Mouse (Mus musculus) adrenal gland, adult 2 months (tissue): ENCODE measurements around the gene Wnt3. TPM values are rescaled to one million over a fixed set of nuclear protein-coding genes. Genes with fewer than 3 reads are reported as not detected.
A peak's percentile ranks its signal among the peaks of the same experiment; 100 is the strongest.
"Not testable (repeated sequence)": the region's sequence is repeated elsewhere in the genome, so short reads cannot be mapped to it uniquely, and the experiment has no call there.

Experiments
- DNase-seq: peaks from one replicate; pipeline ENCODE4 v3.0.0; 2021
- long read RNA-seq: library from polyadenylated mRNA; stranded (forward); transcript quantifications from one replicate; pipeline ENCODE4 v2.0.0, GENCODE M21; 2021
- polyA plus RNA-seq: library from polyadenylated mRNA; depleted of rRNA; stranded (reverse); fragments of >200 nt; gene quantifications from 2 replicates; pipeline ENCODE4 v1.2.3, GENCODE M21; 2012; rRNA removed
- total RNA-seq, 2 experiments: library from RNA; stranded (reverse); gene quantifications; 2 replicates each; pipeline ENCODE4 v1.2.3; 2021

The Wnt3 gene
- total RNA-seq (under 1 TPM in 1 of 2 experiments, not detected in 1; 0.17 TPM), polyA plus RNA-seq (not detected in 2 replicates)
- long read RNA-seq: 0 reads

DNA sequence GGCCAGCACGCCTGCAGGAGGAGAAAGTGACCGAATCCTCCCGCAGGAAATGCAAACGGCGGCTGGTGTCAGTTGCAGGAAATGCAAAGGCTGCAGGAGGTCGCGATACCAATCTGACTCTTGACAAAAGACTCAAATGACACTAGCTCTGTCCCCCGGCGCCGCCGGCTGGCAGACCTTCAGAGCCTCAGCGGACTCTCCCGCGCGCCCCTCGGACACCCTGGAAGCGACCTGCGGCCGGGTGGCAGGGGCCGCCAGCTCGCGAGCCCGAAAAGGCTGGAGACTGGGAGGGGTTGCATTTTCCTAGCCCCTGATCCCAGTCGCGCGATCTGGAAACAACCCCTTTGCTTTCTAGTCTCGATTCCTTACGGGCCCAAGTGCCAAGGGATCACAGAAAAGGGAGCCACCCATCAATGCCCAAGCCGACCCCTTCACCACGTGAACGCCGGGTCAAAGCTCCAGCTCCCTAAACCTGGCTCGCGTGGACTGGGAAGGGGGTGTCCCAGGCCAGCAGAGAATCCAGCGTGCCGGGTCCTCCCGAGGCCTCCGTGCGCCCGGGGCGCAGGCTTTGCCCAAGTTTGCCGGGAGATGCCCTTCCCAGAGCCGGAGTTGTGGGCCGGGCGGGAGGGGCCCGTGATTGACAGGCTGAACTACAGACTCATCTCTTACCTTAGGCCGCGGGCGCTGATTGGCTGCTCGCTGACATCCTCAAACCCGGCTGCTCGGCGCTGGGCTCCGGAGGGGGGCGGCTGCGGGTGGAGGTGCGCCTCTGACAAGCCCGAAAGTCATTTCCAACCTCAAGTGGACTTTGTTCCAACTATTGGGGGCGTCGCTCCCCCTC, at the start of gene Wnt3:
TSS of gene Wnt3 (plus strand) at position 764 of the 841 bp plus-strand sequence.
- DNase-seq: peak; percentile 25

- no peak for DNase-seq
These were observed 49.6 kb upstream of the Wnt3 start for GRCm38 (mm10) chr11:103724331-103724771.

- peak; percentile 17 for DNase-seq
These were observed 44.5 kb upstream of the Wnt3 start for GRCm38 (mm10) chr11:103729282-103729985.

DNA sequence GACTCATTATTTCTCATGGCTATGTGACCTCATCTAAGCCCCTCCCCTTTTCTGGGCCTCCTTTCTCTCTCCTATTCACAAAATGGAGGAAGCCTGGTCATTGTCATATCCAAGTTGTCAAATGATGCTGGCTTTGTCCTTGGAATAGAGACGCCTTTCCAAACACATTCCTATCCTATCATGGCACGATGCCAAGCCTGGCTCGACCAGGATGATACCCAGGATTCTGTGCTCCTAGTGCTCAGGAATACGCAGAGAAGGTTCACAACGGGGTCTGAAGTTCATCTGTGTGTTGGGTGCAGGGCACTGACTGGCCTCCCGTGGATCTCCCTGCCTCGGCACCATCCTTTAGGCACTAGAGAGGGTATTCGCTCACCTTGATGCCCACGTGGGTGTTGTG, 42.4 kb upstream of the Wnt3 start:
- DNase-seq: no peak

DNA sequence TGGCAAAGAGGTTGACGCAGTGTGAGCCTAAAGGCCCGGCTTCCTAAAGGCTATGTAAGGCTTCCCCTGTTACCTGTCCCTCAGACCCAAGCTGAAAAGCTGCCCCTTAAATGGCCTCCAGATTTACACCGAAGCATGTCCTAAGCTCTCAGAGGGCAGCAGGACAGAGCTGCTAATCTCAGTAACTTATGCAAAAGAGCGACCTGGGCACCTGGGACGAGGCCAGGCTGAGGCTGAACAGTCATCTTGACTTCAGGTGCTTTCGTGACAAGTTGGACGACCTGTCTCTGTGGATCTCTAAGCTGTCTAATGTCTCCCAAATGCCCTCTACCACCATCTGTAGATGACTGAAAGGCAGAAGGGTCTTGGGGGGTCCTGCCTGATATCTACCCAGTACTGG, 41.6 kb upstream of the Wnt3 start:
- DNase-seq: no peak

GRCm38 (mm10) chr11:103733069-103733468, 40.9 kb upstream of the Wnt3 start:
- no peak for DNase-seq

DNA sequence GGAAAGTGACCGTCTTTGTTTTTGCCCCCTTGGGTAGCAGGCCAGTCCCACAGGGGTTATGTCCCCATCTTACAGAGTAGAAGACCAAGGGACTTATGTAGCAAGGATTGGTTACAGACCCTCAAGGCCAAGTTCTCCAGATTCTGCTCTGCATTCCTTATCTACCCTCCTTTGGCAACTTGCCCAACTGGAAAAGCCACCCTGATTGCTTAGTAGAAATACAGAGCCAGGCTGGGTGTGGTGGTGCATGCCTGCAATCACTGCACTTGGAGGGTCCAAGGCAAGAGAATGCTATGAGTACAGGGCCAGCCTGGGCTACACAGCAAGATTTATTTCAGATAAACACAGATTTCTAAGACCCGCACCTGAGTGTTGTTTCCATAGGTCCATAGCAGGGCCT, 40.0 kb upstream of the Wnt3 start:
- DNase-seq: no peak

GRCm38 (mm10) chr11:103734411-103735045, 39.4 kb upstream of the Wnt3 start:
- DNase-seq: no peak

GRCm38 (mm10) chr11:103735046-103735781, 38.7 kb upstream of the Wnt3 start:
- DNase-seq: peak; percentile 14

DNA sequence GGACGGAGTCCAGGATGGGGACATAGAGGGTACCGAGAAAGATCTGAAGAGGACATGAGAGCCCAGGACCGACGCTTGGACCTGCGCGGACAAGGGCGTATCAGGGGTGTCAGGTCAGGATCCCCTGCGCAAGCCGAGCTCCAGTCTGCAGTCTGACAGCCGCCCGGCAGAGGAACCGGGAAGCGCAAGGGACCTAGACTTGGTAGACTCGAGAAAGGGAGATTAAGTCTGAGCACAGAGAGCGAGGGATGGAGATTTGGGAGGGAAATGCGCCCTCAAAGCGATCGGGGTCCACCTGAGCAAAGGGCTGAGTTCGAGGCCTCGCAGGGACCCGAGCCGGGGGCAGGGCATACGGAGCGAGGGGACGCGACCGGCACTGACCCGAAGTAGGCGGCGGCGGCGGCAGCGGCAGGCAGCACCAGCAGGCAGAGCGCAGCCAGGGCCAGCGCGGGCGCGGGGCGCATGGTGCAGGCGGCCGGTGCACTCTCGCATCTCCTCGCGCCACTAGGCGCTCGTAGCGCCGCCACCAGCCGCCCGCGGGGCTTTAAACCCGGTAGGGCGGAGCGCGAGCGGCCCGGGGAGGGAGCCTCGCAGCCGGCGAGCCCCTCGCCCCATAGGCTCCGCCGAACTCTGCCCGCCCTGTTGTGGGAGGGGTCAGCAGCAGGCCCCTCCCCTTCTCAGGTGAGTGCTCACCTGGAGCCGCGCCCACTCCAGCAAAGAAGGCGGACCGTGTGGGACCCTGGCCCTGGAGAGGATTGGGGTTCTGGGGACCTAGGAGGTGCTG, 24.5 kb upstream of the Wnt3 start, which contains the start of gene Wnt9b:
TSS of gene Wnt9b (minus strand) at position 516 of the 784 bp plus-strand sequence.
- DNase-seq: peak; percentile 52

- peak; percentile 82 for DNase-seq
These were observed 23.3 kb upstream of the Wnt3 start for GRCm38 (mm10) chr11:103750612-103751011.

DNA sequence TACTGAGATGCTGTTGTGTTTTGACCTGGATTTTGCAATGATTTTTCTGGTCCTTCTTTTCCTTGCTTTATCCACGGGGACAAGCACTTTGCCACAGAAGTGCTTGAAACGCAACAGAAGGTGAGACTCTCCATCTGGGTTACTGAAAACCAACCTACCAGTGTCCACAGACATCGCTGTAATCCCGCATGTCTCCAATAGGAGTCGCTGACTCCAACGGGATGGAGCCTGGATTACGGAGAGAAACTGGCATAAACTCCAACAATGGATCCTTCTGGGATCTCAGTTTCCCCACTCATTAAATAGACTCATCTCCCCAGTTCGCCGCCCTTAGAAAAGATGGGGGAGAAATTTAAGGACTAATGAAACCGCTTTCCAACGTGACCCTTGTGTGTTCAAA, 15.9 kb upstream of the Wnt3 start:
- no peak for DNase-seq

DNA sequence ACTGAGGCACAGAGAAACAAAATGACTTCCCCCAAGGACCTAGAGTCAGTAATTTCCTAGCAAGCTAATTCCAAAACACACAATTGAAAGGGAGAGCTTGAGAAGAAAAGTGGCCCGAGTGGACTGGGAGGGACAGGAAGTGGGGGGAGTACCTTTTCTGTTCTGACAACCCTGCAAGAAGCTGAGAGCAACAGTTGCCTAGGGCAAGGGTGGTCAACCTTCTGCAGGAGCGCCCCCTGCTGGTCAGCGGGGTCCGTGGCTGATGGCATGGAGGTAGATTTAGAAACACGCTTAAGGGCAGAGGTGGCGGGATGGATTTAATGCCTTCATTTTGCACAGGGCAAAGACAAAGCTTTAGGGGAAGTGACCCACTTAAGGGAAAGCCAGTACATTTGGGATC, 15.2 kb upstream of the Wnt3 start:
- peak; percentile 84 for DNase-seq

GRCm38 (mm10) chr11:103760101-103760500, 13.8 kb upstream of the Wnt3 start:
- no peak for DNase-seq

DNA sequence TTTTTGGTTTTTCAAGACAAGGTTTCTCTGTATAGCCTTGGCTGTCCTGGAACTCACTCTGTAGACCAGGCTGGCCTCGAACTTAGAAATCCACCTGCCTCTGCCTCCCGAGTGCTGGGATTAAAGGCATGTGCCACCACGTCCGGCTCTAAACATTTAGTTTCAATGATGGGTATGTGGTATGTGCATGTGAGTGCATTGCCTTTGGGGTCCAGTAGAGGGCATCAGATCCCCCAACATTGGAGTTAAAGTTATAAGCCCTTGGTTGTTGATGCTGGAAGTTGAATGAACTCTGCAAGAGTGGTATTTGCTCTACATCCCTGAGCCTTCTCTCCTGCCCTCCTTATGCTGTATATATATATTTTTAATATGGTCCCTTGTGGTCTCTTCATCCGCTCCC, 13.1 kb upstream of the Wnt3 start:
- not testable (repeated sequence) for DNase-seq

DNA sequence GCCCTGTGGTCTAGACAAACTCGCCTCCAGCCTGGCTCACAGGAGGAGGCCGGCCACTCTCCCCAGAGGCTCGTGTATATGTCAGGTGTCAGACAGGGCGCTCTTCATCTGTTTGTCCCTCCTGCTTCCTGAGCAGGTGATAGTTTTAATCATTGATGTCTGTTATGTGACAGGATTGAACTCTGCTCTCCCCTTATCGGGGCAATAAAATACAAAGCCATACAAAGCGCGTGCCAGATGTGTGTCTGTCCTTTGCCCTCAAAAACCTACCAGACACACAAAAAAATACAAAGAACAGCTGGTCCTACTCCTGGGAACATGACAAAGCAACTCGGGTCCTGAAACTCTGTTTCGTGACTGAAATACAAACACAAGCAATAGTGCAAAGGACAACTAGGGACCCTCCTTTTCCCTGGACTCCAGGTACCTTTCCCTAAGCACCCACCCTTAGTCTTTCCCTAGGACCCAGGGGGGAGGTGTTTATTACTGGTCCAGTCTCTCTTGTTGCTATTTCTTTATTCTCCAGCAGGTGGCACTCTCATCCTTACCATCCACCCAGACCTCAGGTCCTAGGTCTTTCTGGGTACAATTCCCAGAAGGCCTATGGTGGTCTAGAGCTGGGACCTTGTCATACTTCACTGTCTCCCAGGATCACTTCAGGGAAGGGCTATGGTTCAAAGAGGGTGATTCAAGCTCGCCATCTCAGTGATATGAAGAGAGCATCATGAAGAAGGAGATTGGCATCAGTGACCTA, 10.4 kb upstream of the Wnt3 start:
- peak; percentile 46 for DNase-seq

- no peak for DNase-seq
These were observed 9.3 kb upstream of the Wnt3 start for GRCm38 (mm10) chr11:103764601-103765000.

GRCm38 (mm10) chr11:103765556-103766011, 8.4 kb upstream of the Wnt3 start:
- DNase-seq: no peak

GRCm38 (mm10) chr11:103771160-103771817, 2.7 kb upstream of the Wnt3 start:
- no peak for DNase-seq
